Mouse (Mus musculus) hindbrain, embryonic 14.5 days (tissue): Measurements from ENCODE around the gene Egf. TPM values are rescaled to one million over a fixed set of nuclear protein-coding genes. Genes with fewer than 3 reads are reported as not detected.

Source experiments
- ATAC-seq: fragments of 200-750 bp; cut with Nextera tagmentation; 2 replicates; pipeline ENCODE4 v1.8.0; 2017; ENCODE audit warnings: moderate number of reproducible peaks, mild to moderate bottlenecking, moderate TSS enrichment, moderate library complexity; ENCODE audit not compliant: low FRiP score
- DNase-seq: peaks from one replicate; pipeline ENCODE4 v3.0.0-alpha.2; 2015; ENCODE audit warnings: low spot score
- H3K27ac ChIP-seq: fragments of 300-500 bp; sonication (generic); 2 replicates; pipeline ENCODE4 v1.5.1; 2014; ENCODE audit warnings: mild to moderate bottlenecking, moderate library complexity
- H3K27me3 ChIP-seq: fragments of 300-500 bp; sonication (generic); 2 replicates; pipeline ENCODE4 v1.6.1; 2014; ENCODE audit warnings: mild to moderate bottlenecking, low read length, mixed read lengths; ENCODE audit not compliant: control insufficient read depth, insufficient read depth
- H3K36me3 ChIP-seq: fragments of 300-500 bp; sonication (generic); replicated peaks from 2 replicates; pipeline ENCODE4 v1.6.1; 2014; ENCODE audit not compliant: control insufficient read depth, insufficient read depth
- H3K4me1 ChIP-seq: fragments of 300-500 bp; sonication (generic); replicated peaks from 2 replicates; pipeline ENCODE4 v1.6.1; 2014; ENCODE audit warnings: antibody characterized with exemption, low read length, mixed read lengths; ENCODE audit not compliant: control insufficient read depth, insufficient read depth
- H3K4me2 ChIP-seq: fragments of 300-500 bp; sonication (generic); replicated peaks from 2 replicates; pipeline ENCODE4 v1.6.1; 2014; ENCODE audit warnings: mild to moderate bottlenecking, moderate library complexity
- H3K4me3 ChIP-seq: fragments of 300-500 bp; sonication (generic); replicated peaks from 2 replicates; pipeline ENCODE4 v1.5.1; 2014; ENCODE audit warnings: mild to moderate bottlenecking, low read length
- H3K9ac ChIP-seq: fragments of 300-500 bp; sonication (generic); 2 replicates; pipeline ENCODE4 v1.6.1; 2014
- H3K9me3 ChIP-seq: fragments of 300-500 bp; sonication (generic); 2 replicates; pipeline ENCODE4 v1.6.1; 2016; ENCODE audit warnings: low read length; ENCODE audit not compliant: control insufficient read depth
- WGBS: fragments of 180-500 bp; shearing (Covaris S2); extraction: QIAGEN DNeasy Blood & Tissue Kit; methylation state at CpG from one replicate; pipeline ENCODE4 v1.1.7; 2014; 5-methylcytosine and 5-hydroxymethylcytosine counted together
- polyA plus RNA-seq: library from polyadenylated mRNA; unstranded; fragments of >200 nt; fragmentation: Nextera tagmentation; extraction: Ambion mirVana; gene quantifications from 2 replicates; pipeline ENCODE4 v1.2.1, GENCODE M21; 2014

Gene Egf
- 2.2 and 2.9 TPM in 2 replicates for polyA plus RNA-seq

DNA sequence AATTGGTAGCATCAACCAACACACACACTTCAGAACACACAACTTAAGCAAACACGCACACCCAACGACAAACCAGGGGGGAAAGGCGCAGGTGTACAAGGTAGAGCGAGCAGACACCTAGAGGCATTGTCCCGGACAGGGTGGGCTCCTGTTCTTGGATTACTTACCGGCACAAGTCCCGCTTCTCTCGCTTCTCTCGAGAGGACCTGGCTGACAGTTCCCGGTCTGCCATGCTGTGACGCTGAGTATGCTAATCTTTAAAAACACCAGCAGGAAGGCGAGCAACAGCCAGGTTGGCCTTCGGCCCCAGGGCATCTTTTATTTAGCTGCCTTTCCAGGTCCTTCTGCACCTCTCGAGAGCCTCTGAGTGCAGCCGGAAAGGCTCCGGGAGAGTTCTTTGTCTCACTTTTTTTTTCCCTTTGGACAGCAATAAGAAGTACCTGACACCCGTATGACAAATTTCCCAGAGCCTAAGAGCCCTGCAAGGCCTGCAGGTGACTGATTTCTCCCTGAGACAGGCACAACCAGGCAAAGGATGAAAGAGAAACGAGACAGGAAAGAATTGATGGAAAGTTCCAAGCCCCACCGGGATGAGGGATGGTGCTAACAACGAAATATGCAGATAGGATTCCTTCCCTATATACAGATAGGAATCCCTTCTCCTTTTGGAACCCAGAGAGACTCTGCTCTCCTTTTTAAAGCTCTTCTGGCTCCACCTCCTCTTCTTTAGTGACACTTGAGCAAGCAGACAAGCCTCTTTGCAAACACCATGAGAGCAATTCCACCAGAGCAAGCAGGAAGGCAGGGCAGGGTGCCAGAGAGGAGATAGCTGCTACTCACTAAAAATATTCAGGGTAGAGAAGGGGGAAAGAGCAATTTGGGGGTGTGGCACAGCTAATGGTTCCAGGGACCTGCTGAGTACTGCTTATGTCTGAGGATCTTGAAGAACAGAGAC, at the start of gene Egf:
Gene Egf (minus strand): TSS at position 667 of the 955 bp plus-strand sequence.
- Histone ChIP-seq H3K9me3 (peaks cover 14% of the 10 kb centered on the region), H3K9ac (peak within 1 kb of the TSS; percentile 50), H3K36me3 (no peaks in the 10 kb centered on the region), H3K27me3 (no peaks in the 10 kb centered on the region), H3K27ac (no peak within 1 kb of the TSS), H3K4me1 (peaks cover 10% of the 10 kb centered on the region), H3K4me2 (peak within 1 kb of the TSS; percentile 61), H3K4me3 (peak within 1 kb of the TSS; percentile 26)
- DNase-seq (no peak), ATAC-seq (0 out of 2 replicates have a peak, but pooled peaks have one; percentile 48)
- WGBS = 12% methylated on average over 20 of the region's 20 CpGs

GRCm38 (mm10) chr3:129803765-129804164, 48.6 kb upstream of the Egf start, which contains the start of gene Lrit3:
Gene Lrit3 (minus strand): TSS chr3:129804030.
- Histone ChIP-seq H3K4me3 (no peak within 1 kb of the TSS), H3K36me3 (no peaks in the 10 kb centered on the region), H3K4me1 (no peaks in the 10 kb centered on the region), H3K9ac (no peak within 1 kb of the TSS), H3K9me3 (no peaks in the 10 kb centered on the region), H3K4me2 (no peak within 1 kb of the TSS), H3K27ac (no peak within 1 kb of the TSS), H3K27me3 (no peaks in the 10 kb centered on the region)
- WGBS = 88% methylated on average over 10 of the region's 10 CpGs
- no peak for DNase-seq
- no peak for ATAC-seq

DNA sequence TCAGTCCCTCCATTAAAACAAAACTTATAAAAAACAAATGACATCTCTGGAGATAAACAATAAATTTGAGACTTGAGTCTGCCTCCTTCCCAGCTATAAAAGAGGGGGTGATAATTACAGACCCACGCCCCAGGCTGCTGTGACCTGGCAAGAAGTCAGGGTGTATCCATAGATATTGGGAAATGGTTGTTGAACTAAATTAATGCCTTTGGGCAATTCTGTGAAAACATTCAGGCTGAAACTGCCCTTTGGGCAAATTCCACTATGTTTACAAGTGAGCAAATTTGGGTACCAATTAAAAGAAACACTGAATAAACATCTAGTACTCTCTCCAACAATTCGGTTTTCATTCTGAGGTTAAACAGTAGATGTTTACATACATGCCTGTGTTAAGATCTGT, 43.9 kb upstream of the Egf start:
- DNase-seq (no peak), ATAC-seq (no peak)
- Histone ChIP-seq H3K9ac (no peak overlapping the region), H3K4me1 (no peaks in the 10 kb centered on the region), H3K4me3 (no peak overlapping the region), H3K36me3 (no peaks in the 10 kb centered on the region), H3K27me3 (no peaks in the 10 kb centered on the region), H3K4me2 (no peak overlapping the region), H3K9me3 (no peaks in the 10 kb centered on the region), H3K27ac (no peak overlapping the region)
- WGBS = 93% methylated on average over 2 of the region's 2 CpGs

DNA sequence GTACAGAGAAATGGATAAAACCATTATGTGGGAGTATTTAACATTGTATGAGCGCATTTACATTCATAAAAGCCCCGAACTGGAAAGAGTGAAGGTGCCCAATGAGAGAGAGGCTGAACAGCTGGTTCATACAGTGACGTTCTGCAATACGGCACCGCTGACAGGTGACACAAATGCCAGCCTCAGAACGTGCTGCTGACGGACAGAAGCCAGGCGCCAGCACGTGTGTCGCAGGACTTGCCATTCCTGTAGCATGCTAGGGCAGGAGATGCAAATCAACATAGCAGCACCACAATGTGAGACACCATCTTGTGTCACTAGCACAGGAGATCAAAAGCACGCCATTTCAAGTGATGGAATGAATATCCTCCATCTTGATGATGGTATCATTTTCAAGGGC, 43.4 kb upstream of the Egf start:
- Histone ChIP-seq H3K4me3 (no peak overlapping the region), H3K27me3 (no peaks in the 10 kb centered on the region), H3K9ac (no peak overlapping the region), H3K9me3 (no peaks in the 10 kb centered on the region), H3K27ac (no peak overlapping the region), H3K36me3 (no peaks in the 10 kb centered on the region), H3K4me2 (no peak overlapping the region), H3K4me1 (no peaks in the 10 kb centered on the region)
- no peak for ATAC-seq
- no peak for DNase-seq
- 82% methylated on average over 11 of the region's 11 CpGs for WGBS

DNA sequence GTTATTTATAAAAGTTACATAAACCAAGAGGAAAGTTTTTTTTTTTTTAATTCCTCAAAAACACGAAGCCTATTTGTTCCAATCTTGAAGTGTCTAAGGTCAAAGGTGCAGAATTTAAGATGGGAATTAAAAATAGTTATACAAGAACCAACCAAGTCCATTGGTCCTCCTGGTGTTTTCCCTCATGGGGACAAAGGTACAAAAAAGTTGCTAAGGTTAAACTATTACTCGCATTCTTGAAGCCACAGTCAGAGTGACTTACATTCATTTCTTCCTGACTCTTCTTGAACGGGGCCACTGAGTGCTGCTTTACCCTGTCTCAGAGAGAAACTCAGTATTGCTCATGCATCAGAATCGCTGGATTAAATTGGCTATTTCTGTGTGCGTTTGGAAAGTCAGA, 42.2 kb upstream of the Egf start:
- DNase-seq = no peak
- no peak overlapping the region for H3K27ac ChIP-seq
- no peaks in the 10 kb centered on the region for H3K27me3 ChIP-seq
- no peaks in the 10 kb centered on the region for H3K9me3 ChIP-seq
- H3K4me1 ChIP-seq = no peaks in the 10 kb centered on the region
- H3K9ac ChIP-seq = no peak overlapping the region
- H3K4me3 ChIP-seq = no peak overlapping the region
- WGBS = 84% methylated on average over 5 of the region's 5 CpGs
- no peak for ATAC-seq
- no peaks in the 10 kb centered on the region for H3K36me3 ChIP-seq
- no peak overlapping the region for H3K4me2 ChIP-seq

GRCm38 (mm10) chr3:129793801-129794200, 38.7 kb upstream of the Egf start:
- Histone ChIP-seq H3K27me3 (no peaks in the 10 kb centered on the region), H3K4me3 (no peak overlapping the region), H3K9me3 (no peaks in the 10 kb centered on the region), H3K27ac (no peak overlapping the region), H3K4me2 (no peak overlapping the region), H3K36me3 (no peaks in the 10 kb centered on the region), H3K4me1 (no peaks in the 10 kb centered on the region), H3K9ac (no peak overlapping the region)
- ATAC-seq (no peak), DNase-seq (no peak)
- 92% methylated on average over 5 of the region's 5 CpGs for WGBS

- Histone ChIP-seq H3K36me3 (no peaks in the 10 kb centered on the region), H3K9ac (no peak overlapping the region), H3K4me1 (no peaks in the 10 kb centered on the region), H3K27me3 (no peaks in the 10 kb centered on the region), H3K27ac (no peak overlapping the region), H3K4me3 (no peak overlapping the region), H3K4me2 (no peak overlapping the region), H3K9me3 (no peaks in the 10 kb centered on the region)
- ATAC-seq = no peak
- WGBS = 91% methylated on average over 3 of the region's 3 CpGs
- DNase-seq = no peak
Observed at GRCm38 (mm10) chr3:129782746-129783145, 27.6 kb upstream of the Egf start.

DNA sequence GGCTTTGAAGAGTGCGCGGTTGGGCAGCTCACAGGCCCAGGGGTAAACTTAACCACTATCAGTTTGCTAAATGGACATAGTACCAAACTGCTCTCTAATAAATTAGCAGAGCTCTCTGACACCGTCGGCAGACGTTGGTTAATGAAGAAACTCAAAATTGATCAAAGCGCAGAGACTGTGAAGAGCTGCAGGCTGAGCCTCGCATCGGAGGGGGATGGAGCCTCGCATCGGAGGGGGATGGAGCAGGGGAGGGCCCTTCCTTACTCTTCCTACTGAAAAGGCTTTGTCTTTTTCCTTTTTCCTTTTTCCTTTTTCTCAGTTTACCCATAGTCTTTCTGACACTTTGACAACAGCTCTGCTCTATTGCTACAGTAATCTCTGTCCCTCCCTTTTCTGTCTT, 26.3 kb upstream of the Egf start:
- no peak overlapping the region for H3K4me2 ChIP-seq

GRCm38 (mm10) chr3:129771210-129771609, 16.1 kb upstream of the Egf start:
- Histone ChIP-seq H3K36me3 (no peaks in the 10 kb centered on the region), H3K9me3 (no peaks in the 10 kb centered on the region), H3K4me1 (no peaks in the 10 kb centered on the region), H3K27ac (no peak overlapping the region), H3K4me3 (no peak overlapping the region), H3K27me3 (no peaks in the 10 kb centered on the region), H3K4me2 (no peak overlapping the region), H3K9ac (no peak overlapping the region)
- DNase-seq = no peak
- no peak for ATAC-seq
- 86% methylated on average over 6 of the region's 6 CpGs for WGBS

More for the DNA sequence above, 26.3 kb upstream of the Egf start:
- no peak overlapping the region for H3K27ac ChIP-seq
- ATAC-seq = no peak
- no peaks in the 10 kb centered on the region for H3K4me1 ChIP-seq
- no peak overlapping the region for H3K4me3 ChIP-seq
- no peaks in the 10 kb centered on the region for H3K36me3 ChIP-seq
- WGBS = 44% methylated on average over 10 of the region's 10 CpGs
- no peak for DNase-seq
- no peaks in the 10 kb centered on the region for H3K27me3 ChIP-seq
- no peaks in the 10 kb centered on the region for H3K9me3 ChIP-seq
- no peak overlapping the region for H3K9ac ChIP-seq
